Mouse (Mus musculus) spleen, postnatal 10 days (tissue): ENCODE results near the gene Tmem97.
"Not testable (repeated sequence)": the region's sequence is repeated elsewhere in the genome, so short reads cannot be mapped to it uniquely, and the experiment has no call there.

Experiments
- DNase-seq, 2 experiments: peaks; one replicate each; pipeline ENCODE4 v3.0.0; 2021 to 2022; ENCODE audit warnings: low spot score in 2 of 2

Gene Tmem97

GRCm38 (mm10) chr11:78549491-78549987 lies 1.0 kb downstream of the Tmem97 start:
- no peak for DNase-seq

GRCm38 (mm10) chr11:78547718-78548460 lies 2.7 kb downstream of the Tmem97 start:
- no peak for DNase-seq

GRCm38 (mm10) chr11:78545181-78545580 lies 5.4 kb downstream of the Tmem97 start:
- DNase-seq, result no peak

- DNase-seq, result no peak
These were observed 6.0 kb downstream of the Tmem97 start for GRCm38 (mm10) chr11:78544449-78545111.

GRCm38 (mm10) chr11:78540358-78540757 lies 10.2 kb downstream of the Tmem97 start:
- DNase-seq, result no peak

- DNase-seq, result no peak
These were observed 13.9 kb downstream of the Tmem97 start for GRCm38 (mm10) chr11:78536690-78537084.

- peak; percentile 88 to 99 for DNase-seq
These were observed 14.4 kb downstream of the Tmem97 start, which contains the start of the genes Tnfaip1 and Ift20 for GRCm38 (mm10) chr11:78536080-78536689. TSS of gene Tnfaip1 (minus strand) at chr11:78536332. TSS of gene Ift20 (plus strand) at chr11:78536361.

GRCm38 (mm10) chr11:78535376-78536079 lies 15.0 kb downstream of the Tmem97 start:
- no peak for DNase-seq

GRCm38 (mm10) chr11:78534516-78534915 lies 16.1 kb downstream of the Tmem97 start:
- no peak for DNase-seq

GRCm38 (mm10) chr11:78531515-78531914 lies 19.1 kb downstream of the Tmem97 start:
- DNase-seq, result not testable (repeated sequence)

- no peak for DNase-seq
These were observed 19.5 kb downstream of the Tmem97 start for GRCm38 (mm10) chr11:78531046-78531445.

GRCm38 (mm10) chr11:78530001-78530400 lies 20.6 kb downstream of the Tmem97 start:
- DNase-seq, result no peak

GRCm38 (mm10) chr11:78528714-78529113 lies 21.9 kb downstream of the Tmem97 start:
- no peak for DNase-seq

- no peak for DNase-seq
These were observed 25.7 kb downstream of the Tmem97 start for GRCm38 (mm10) chr11:78524838-78525237.

GRCm38 (mm10) chr11:78523241-78523955 lies 27.2 kb downstream of the Tmem97 start:
- DNase-seq, result no peak

- no peak for DNase-seq
These were observed 28.0 kb downstream of the Tmem97 start for GRCm38 (mm10) chr11:78522481-78522997.

GRCm38 (mm10) chr11:78521880-78522279 lies 28.7 kb downstream of the Tmem97 start:
- no peak for DNase-seq

GRCm38 (mm10) chr11:78518931-78519330 lies 31.6 kb downstream of the Tmem97 start:
- DNase-seq, result no peak

GRCm38 (mm10) chr11:78515549-78516325 lies 34.8 kb downstream of the Tmem97 start:
- DNase-seq, result peak in 1 of 2 experiments; percentile 45
